Mouse (Mus musculus) liver, postnatal 0 days (tissue): Measurements from ENCODE around the gene Gucd1.

ENCODE experiments used
- CTCF ChIP-seq: sonication (generic); IDR thresholded peaks from 2 replicates; pipeline ENCODE4 v1.5.1; 2016; ENCODE audit warnings: antibody characterized with exemption, low read depth
- EP300 ChIP-seq: IDR thresholded peaks from 2 replicates; pipeline ENCODE4 v1.6.1; 2016; ENCODE audit warnings: antibody characterized with exemption, low read depth, mild to moderate bottlenecking

DNA sequence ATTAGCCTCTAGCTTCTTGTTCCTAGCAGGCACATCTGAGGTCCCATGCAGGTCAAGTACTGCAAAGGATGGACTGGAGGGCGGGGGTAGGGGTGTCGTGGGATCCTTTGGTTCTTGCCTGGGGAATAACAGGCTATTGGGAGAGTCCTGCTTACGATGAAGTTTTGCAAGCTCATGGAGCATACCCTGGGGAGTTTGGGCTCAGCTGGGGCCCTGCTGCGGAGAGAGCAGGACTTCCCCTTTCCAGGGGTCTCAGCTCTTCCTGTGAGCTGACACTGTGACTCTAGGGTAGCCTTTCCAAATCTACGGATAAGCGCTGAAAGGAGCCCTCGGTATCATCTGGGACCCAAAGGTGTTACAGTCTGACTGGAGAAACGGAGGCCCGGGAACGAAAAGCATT, 193.4 kb downstream of the Gucd1 start:
- TF ChIP-seq CTCF (no peak), EP300 (no peak)
